23 mouse cellular contexts compared by ENCODE assay signal in genomic region chr4:62468158-62468557, GRCm38 (mm10). TPM values are rescaled to one million over a fixed set of nuclear protein-coding genes. Genes with fewer than 3 reads are reported as not detected.
A peak's percentile ranks its signal among the peaks of the same experiment; 100 is the strongest.
DNase-seq lines count a peak whose midpoint lies in the region; ATAC-seq and TF ChIP-seq lines count a peak whose summit lies in the region.
"Had no signal": no experiment of that assay in that cellular context is flagged by ENCODE, and none has a peak within 500 bp of the region (broad histone marks: within the 10 kb centered on the region; RNA-seq: fewer than 3 reads in every experiment).

No protein-coding gene starts in this region.

- DNase-seq in heart, postnatal 0 days (ENCODE audit: low spot score) = no peak
- no peak for DNase-seq in heart, adult 8-10 months (ENCODE audit: low spot score)
- no peak for DNase-seq in lung, embryonic 14.5 days
- DNase-seq in lung, adult 18-20 months = no peak
- no peak for DNase-seq in CH12.LX (ENCODE audit: extremely low read depth)
- DNase-seq in induced T-regulatory cell, adult 2 months (ENCODE audit: low read depth) = peak; percentile 27
- DNase-seq in left cerebral cortex, postnatal 36 days (ENCODE audit: low spot score in 2 of 2) = no peak
- no peak for DNase-seq in testis, postnatal 10 days (ENCODE audit: low spot score)
- DNase-seq: adrenal gland, adult 8-10 months; cerebellum, adult 11 months; cerebellum, postnatal 14 days; gastrocnemius, postnatal 36 days; heart, postnatal 36 days; kidney, adult 8-10 months; kidney, postnatal 4 days; liver, embryonic 13.5 days; lung, postnatal 36 days; thymus, adult 2 months had no signal

- no peaks in the 10 kb centered on the region for H3K27me3 ChIP-seq in heart, postnatal 0 days (ENCODE audit: control insufficient read depth, insufficient read depth, low read length)
- no peaks in the 10 kb centered on the region for H3K27me3 ChIP-seq in lung, embryonic 14.5 days (ENCODE audit: insufficient read depth, low read length)
- H3K27me3 ChIP-seq in CH12.LX (replicated peaks) = no peaks in the 10 kb centered on the region
- H3K27me3 ChIP-seq: hindbrain, embryonic 15.5 days; liver, embryonic 13.5 days had no signal

- no peaks in the 10 kb centered on the region for H3K4me1 ChIP-seq in heart, postnatal 0 days (ENCODE audit: control insufficient read depth, insufficient read depth)
- no peaks in the 10 kb centered on the region; the same call in 1 of the 2 replicates for H3K4me1 ChIP-seq in lung, embryonic 14.5 days (ENCODE audit: insufficient read depth)
- H3K4me1 ChIP-seq in CH12.LX (ENCODE audit: control insufficient read depth in 1 of 2, insufficient read depth in 2 of 2) = peaks cover 0 to 6% of the 10 kb centered on the region in 2 experiments; a peak in 2 of 4 replicates

- 0 out of 2 replicates have a peak, but pooled peaks have one; percentile 19 for TF ChIP-seq CTCF in heart, postnatal 0 days (IDR thresholded peaks at IDR 0.05; ENCODE audit: low read depth)
- peak; percentile 30; the same call in 1 of the 2 replicates for TF ChIP-seq CTCF in lung, embryonic 14.5 days (IDR thresholded peaks at IDR 0.05; ENCODE audit: low read depth)
- TF ChIP-seq CTCF in CH12.LX (conservative IDR thresholded peaks at IDR 0.05 in 1 of 2, IDR thresholded peaks at IDR 0.05 in 1 of 2; ENCODE audit: low read depth in 2 of 2, low read length in 2 of 2) = peak in 1 of 2 experiments; percentile 58; a peak in 2 of 4 replicates

- ATAC-seq in heart, postnatal 0 days (ENCODE audit: insufficient read depth, low read depth) = no peak
- ATAC-seq in lung, embryonic 14.5 days (ENCODE audit: insufficient read depth) = no peak

- no peaks in the 10 kb centered on the region for H3K36me3 ChIP-seq in heart, postnatal 0 days (replicated peaks; ENCODE audit: control insufficient read depth, insufficient read depth, low read length)
- H3K36me3 ChIP-seq in lung, embryonic 14.5 days (ENCODE audit: insufficient read depth) = no peaks in the 10 kb centered on the region
- no peaks in the 10 kb centered on the region for H3K36me3 ChIP-seq in CH12.LX (replicated peaks in 1 of 2; ENCODE audit: control insufficient read depth in 1 of 2, insufficient read depth in 1 of 2, low read length in 1 of 2)
- H3K36me3 ChIP-seq: hindbrain, embryonic 15.5 days; liver, embryonic 13.5 days had no signal

- intact Hi-C loops in left cerebral cortex, postnatal 36 days (cut with DNase I) = no loop called here

- H3K27ac ChIP-seq in heart, postnatal 0 days (ENCODE audit: low read depth) = no peak overlapping the region
- no peak overlapping the region for H3K27ac ChIP-seq in lung, embryonic 14.5 days (ENCODE audit: low read depth)
- no peak overlapping the region for H3K27ac ChIP-seq in CH12.LX (ENCODE audit: insufficient read depth, low read depth)
- H3K27ac ChIP-seq: hindbrain, embryonic 15.5 days; limb, embryonic 10.5 days; liver, embryonic 13.5 days had no signal

- H3K79me2 ChIP-seq in CH12.LX (replicated peaks; ENCODE audit: control insufficient read depth, extremely low read depth, insufficient read depth, poor library complexity, severe bottlenecking) = no peaks in the 10 kb centered on the region

- no peak overlapping the region for H3K4me2 ChIP-seq in heart, postnatal 0 days (ENCODE audit: low read depth, low read length)
- no peak overlapping the region for H3K4me2 ChIP-seq in lung, embryonic 14.5 days
- H3K4me2 ChIP-seq in CH12.LX (ENCODE audit: insufficient read depth, low read depth, poor library complexity, severe bottlenecking) = no peak overlapping the region
- H3K4me2 ChIP-seq: heart, embryonic 11.5 days; hindbrain, embryonic 15.5 days; liver, embryonic 13.5 days had no signal

- TF ChIP-seq POLR2A in CH12.LX (IDR thresholded peaks at IDR 0.05; ENCODE audit: low read depth, low read length) = no peak

- no peak overlapping the region for H3K9ac ChIP-seq in heart, postnatal 0 days (replicated peaks; ENCODE audit: low read depth, low read length)
- no peak overlapping the region for H3K9ac ChIP-seq in lung, embryonic 14.5 days
- H3K9ac ChIP-seq in CH12.LX (ENCODE audit: insufficient read depth, low read depth) = no peak overlapping the region
- H3K9ac ChIP-seq: hindbrain, embryonic 15.5 days; liver, embryonic 13.5 days had no signal

- TF ChIP-seq RAD21 in CH12.LX (IDR thresholded peaks at IDR 0.05; ENCODE audit: low read depth, low read length) = peak; percentile 20

- WGBS in heart, postnatal 0 days = 67% methylated on average over 1 of the region's 1 CpGs
- 89% methylated on average over 1 of the region's 1 CpGs for WGBS in lung, embryonic 14.5 days

- no peaks in the 10 kb centered on the region for H3K9me3 ChIP-seq in heart, postnatal 0 days (replicated peaks; ENCODE audit: control insufficient read depth, low read length)
- H3K9me3 ChIP-seq in lung, embryonic 14.5 days (ENCODE audit: low read depth, low read length) = no peaks in the 10 kb centered on the region
- peaks cover 3% of the 10 kb centered on the region for H3K9me3 ChIP-seq in CH12.LX (replicated peaks; ENCODE audit: low read length)
- H3K9me3 ChIP-seq: hindbrain, embryonic 15.5 days; limb, embryonic 10.5 days; liver, embryonic 13.5 days had no signal

- in situ Hi-C loops in CH12.LX (cut with MboI; ENCODE audit: low pct_ligation_motif_present, low pct_unique_long_range_greater_than_20kb, low sequenced_read_pairs) = no loop called here

- no peak overlapping the region for H3K4me3 ChIP-seq in heart, postnatal 0 days (ENCODE audit: low read depth, low read length)
- H3K4me3 ChIP-seq in lung, embryonic 14.5 days (ENCODE audit: low read depth, low read length) = no peak overlapping the region
- no peak overlapping the region for H3K4me3 ChIP-seq in CH12.LX (replicated peaks in 1 of 3; ENCODE audit: low read depth in 2 of 3, low read length in 2 of 3, poor library complexity in 1 of 3)
- H3K4me3 ChIP-seq: hindbrain, embryonic 15.5 days; limb, embryonic 10.5 days; liver, embryonic 13.5 days had no signal

- TF ChIP-seq EP300 in heart, postnatal 0 days (IDR thresholded peaks at IDR 0.05; ENCODE audit: low read depth) = no peak
- no peak for TF ChIP-seq EP300 in CH12.LX (IDR thresholded peaks at IDR 0.05; ENCODE audit: low read length)

- dilution Hi-C loops in CH12.LX (cut with MboI; ENCODE audit: extremely low pct_ligation_motif_present, extremely low pct_unique_long_range_greater_than_20kb, low sequenced_read_pairs) = no loop called here

TF ChIP-seq in CH12.LX, 34 proteins besides CTCF, POLR2A, EP300 and RAD21 (continues in another document):
- TF ChIP-seq JUND (conservative IDR thresholded peaks at IDR 0.05; ENCODE audit: low read depth, low read length) (no peak), SMC3 (IDR thresholded peaks at IDR 0.05; ENCODE audit: low read depth, low read length) (peak; percentile 31; the same call in 1 of the 2 replicates), GABPA (IDR thresholded peaks at IDR 0.05; ENCODE audit: insufficient replicate concordance, low read depth, low read length) (no peak), ETS1 (conservative IDR thresholded peaks at IDR 0.05; ENCODE audit: low read depth, low read length) (no peak)

RNA-seq across cellular contexts. Expression of gene Wdr31, which starts 2.5 kb away (rescaled TPM):
- total RNA-seq in heart, postnatal 0 days (2014; rRNA removed; ENCODE audit: low replicate concordance) = 4.2 and 6.7 TPM in 2 replicates
- polyA plus RNA-seq in heart, postnatal 0 days (2015; fragmentation: Nextera tagmentation; extraction: Ambion mirVana) = 1.6 and 2.3 TPM in 2 replicates
- total RNA-seq in heart, adult 8-10 months (2022) = under 1 TPM; 0.44 to 0.90 (median 0.61) TPM
- polyA plus RNA-seq in lung, embryonic 14.5 days (2014; fragmentation: Nextera tagmentation; extraction: Ambion mirVana) = 9.5 and 11.3 TPM in 2 replicates
- total RNA-seq in CH12.LX (2012; rRNA removed) (4.4 and 5.0 TPM in 2 replicates), CH12.LX (2014; rRNA removed) (3.0 and 3.4 TPM in 2 replicates)
- polyA plus RNA-seq in CH12.LX (2012; ENCODE audit: insufficient read length, low read depth) = 3.8 and 4.7 TPM in 2 replicates
- total RNA-seq in left cerebral cortex, postnatal 36 days (2021) = 1 to 10 TPM; 7.8 to 8.9 TPM

RNA-seq across cellular contexts. Expression of gene Bspry, which starts 11.7 kb away (rescaled TPM):
- 0.27 TPM in 1 of 2 replicates, not detected in the other for total RNA-seq in heart, postnatal 0 days (2014; rRNA removed; ENCODE audit: low replicate concordance)
- polyA plus RNA-seq in heart, postnatal 0 days (2015; fragmentation: Nextera tagmentation; extraction: Ambion mirVana) = 0.15 and 0.19 TPM in 2 replicates
- under 1 TPM in 2 of 4 experiments, not detected in 2; 0.16 to 0.23 TPM for total RNA-seq in heart, adult 8-10 months (2022)
- 30.5 and 31.0 TPM in 2 replicates for polyA plus RNA-seq in lung, embryonic 14.5 days (2014; fragmentation: Nextera tagmentation; extraction: Ambion mirVana)
- total RNA-seq in CH12.LX (2012; rRNA removed) (1.1 and 1.2 TPM in 2 replicates), CH12.LX (2014; rRNA removed) (0.86 and 0.95 TPM in 2 replicates)
- polyA plus RNA-seq in CH12.LX (2012; ENCODE audit: insufficient read length, low read depth) = 0.53 and 1.2 TPM in 2 replicates
- under 1 TPM; 0.27 to 0.54 TPM for total RNA-seq in left cerebral cortex, postnatal 36 days (2021)
- total RNA-seq: heart, postnatal 36 days had no signal

RNA-seq across cellular contexts. Expression of gene Rnf183, which starts 33.1 kb away (rescaled TPM):
- not detected in 2 replicates for total RNA-seq in heart, postnatal 0 days (2014; rRNA removed; ENCODE audit: low replicate concordance)
- polyA plus RNA-seq in heart, postnatal 0 days (2015; fragmentation: Nextera tagmentation; extraction: Ambion mirVana) = not detected in 2 replicates
- total RNA-seq in heart, adult 8-10 months (2022) = not detected
- not detected in 2 replicates for polyA plus RNA-seq in lung, embryonic 14.5 days (2014; fragmentation: Nextera tagmentation; extraction: Ambion mirVana)
- total RNA-seq in CH12.LX (2012; rRNA removed) (3.5 and 4.1 TPM in 2 replicates), CH12.LX (2014; rRNA removed) (3.6 and 4.4 TPM in 2 replicates)
- polyA plus RNA-seq in CH12.LX (2012; ENCODE audit: insufficient read length, low read depth) = 3.8 and 4.0 TPM in 2 replicates
- total RNA-seq in left cerebral cortex, postnatal 36 days (2021) = not detected
- total RNA-seq: gastrocnemius, postnatal 36 days; heart, postnatal 36 days; layer of hippocampus, postnatal 25 days had no signal
- polyA plus RNA-seq: forebrain, embryonic 11.5 days; heart, embryonic 11.5 days; limb, embryonic 10.5 days; liver, embryonic 13.5 days had no signal

RNA-seq across cellular contexts. Expression of gene Hdhd3, which starts 35.1 kb away (rescaled TPM):
- total RNA-seq in heart, postnatal 0 days (2014; rRNA removed; ENCODE audit: low replicate concordance) = 2.0 and 17.8 TPM in 2 replicates
- 9.2 and 9.7 TPM in 2 replicates for polyA plus RNA-seq in heart, postnatal 0 days (2015; fragmentation: Nextera tagmentation; extraction: Ambion mirVana)
- 1 to 10 TPM; 4.7 to 6.9 (median 5.3) TPM for total RNA-seq in heart, adult 8-10 months (2022)
- 16.6 and 17.7 TPM in 2 replicates for polyA plus RNA-seq in lung, embryonic 14.5 days (2014; fragmentation: Nextera tagmentation; extraction: Ambion mirVana)
- 4.7 and 6.1 TPM in 2 replicates for total RNA-seq in CH12.LX (2012; rRNA removed)
- 2.9 and 4.5 TPM in 2 replicates for total RNA-seq in CH12.LX (2014; rRNA removed)
- polyA plus RNA-seq in CH12.LX (2012; ENCODE audit: insufficient read length, low read depth) = 4.7 and 5.3 TPM in 2 replicates
- 10 to 100 TPM in 1 of 2 experiments, 1 to 10 TPM in 1; 9.8 to 10.4 TPM for total RNA-seq in left cerebral cortex, postnatal 36 days (2021)

RNA-seq across cellular contexts. Expression of gene Alad, which starts 51.6 kb away (rescaled TPM):
- total RNA-seq in heart, postnatal 0 days (2014; rRNA removed; ENCODE audit: low replicate concordance) = 61.1 and 82.4 TPM in 2 replicates
- polyA plus RNA-seq in heart, postnatal 0 days (2015; fragmentation: Nextera tagmentation; extraction: Ambion mirVana) = 62.1 and 65.7 TPM in 2 replicates
- total RNA-seq in heart, adult 8-10 months (2022) = 10 to 100 TPM; 71.0 to 88.7 (median 82.7) TPM
- polyA plus RNA-seq in lung, embryonic 14.5 days (2014; fragmentation: Nextera tagmentation; extraction: Ambion mirVana) = 103 and 110 TPM in 2 replicates
- total RNA-seq in CH12.LX (2012; rRNA removed) (79.0 and 84.2 TPM in 2 replicates), CH12.LX (2014; rRNA removed) (33.3 and 35.1 TPM in 2 replicates)
- polyA plus RNA-seq in CH12.LX (2012; ENCODE audit: insufficient read length, low read depth) = 71.5 and 78.2 TPM in 2 replicates
- total RNA-seq in left cerebral cortex, postnatal 36 days (2021) = 10 to 100 TPM; 28.0 to 28.4 TPM
